Mouse (Mus musculus): ENCODE data around the gene Dnajc6.

GRCm38 (mm10) chr4:101637472-101637871 lies 141.0 kb downstream of the Dnajc6 start:
- TF ChIP-seq POLR2A (IDR thresholded peaks at IDR 0.05; ENCODE audit: insufficient read depth, low read depth, low read length) = no peak
- TF ChIP-seq CTCF (IDR thresholded peaks at IDR 0.05) = no peak
